Mouse (Mus musculus) forebrain, embryonic 13.5 days (tissue): Measurements from ENCODE around the gene Nfam1. TPM values are rescaled to one million over a fixed set of nuclear protein-coding genes. Genes with fewer than 3 reads are reported as not detected.

Experiments
- ATAC-seq: fragments of 200-750 bp; cut with Nextera tagmentation; 2 replicates; pipeline ENCODE4 v1.8.0; 2017
- H3K27ac ChIP-seq: fragments of 300-500 bp; sonication (generic); 2 replicates; pipeline ENCODE4 v1.5.1; 2015; ENCODE audit warnings: inconsistent platforms, mild to moderate bottlenecking, moderate library complexity
- H3K27me3 ChIP-seq: fragments of 300-500 bp; sonication (generic); 2 replicates; pipeline ENCODE4 v1.6.1; 2015; ENCODE audit warnings: mild to moderate bottlenecking, inconsistent platforms
- H3K36me3 ChIP-seq: fragments of 300-500 bp; sonication (generic); 2 replicates; pipeline ENCODE4 v1.6.1; 2015; ENCODE audit warnings: mild to moderate bottlenecking, inconsistent platforms; ENCODE audit not compliant: poor library complexity, severe bottlenecking
- H3K4me1 ChIP-seq: fragments of 300-500 bp; sonication (generic); 2 replicates; pipeline ENCODE4 v1.6.1; 2015; ENCODE audit warnings: inconsistent platforms
- H3K4me2 ChIP-seq: fragments of 300-500 bp; sonication (generic); 2 replicates; pipeline ENCODE4 v1.6.1; 2015; ENCODE audit warnings: inconsistent platforms, mild to moderate bottlenecking, moderate library complexity
- H3K4me3 ChIP-seq: fragments of 300-500 bp; sonication (generic); 2 replicates; pipeline ENCODE4 v1.5.1; 2015; ENCODE audit warnings: mild to moderate bottlenecking, inconsistent platforms
- H3K9ac ChIP-seq: fragments of 300-500 bp; sonication (generic); 2 replicates; pipeline ENCODE4 v1.6.1; 2015; ENCODE audit warnings: mild to moderate bottlenecking, inconsistent platforms
- H3K9me3 ChIP-seq: fragments of 300-500 bp; sonication (generic); replicated peaks from 2 replicates; pipeline ENCODE4 v1.6.1; 2016; ENCODE audit warnings: inconsistent platforms
- WGBS: fragments of 180-500 bp; shearing (Covaris S2); methylation state at CpG from one replicate; pipeline ENCODE4 v1.1.7; 2015; 5-methylcytosine and 5-hydroxymethylcytosine counted together
- microRNA-seq: library from miRNA; unstranded; fragments of <30 nt; microRNA quantifications from one replicate; pipeline ENCODE4, GENCODE M21; 2016
- polyA plus RNA-seq: library from polyadenylated mRNA; unstranded; fragments of >200 nt; fragmentation: Nextera tagmentation; extraction: Ambion mirVana; gene quantifications from 2 replicates; pipeline ENCODE4 v1.2.1, GENCODE M21; 2015

Gene Nfam1
- polyA plus RNA-seq, 1 experiment from 2014 or later, result 1.5 TPM

DNA sequence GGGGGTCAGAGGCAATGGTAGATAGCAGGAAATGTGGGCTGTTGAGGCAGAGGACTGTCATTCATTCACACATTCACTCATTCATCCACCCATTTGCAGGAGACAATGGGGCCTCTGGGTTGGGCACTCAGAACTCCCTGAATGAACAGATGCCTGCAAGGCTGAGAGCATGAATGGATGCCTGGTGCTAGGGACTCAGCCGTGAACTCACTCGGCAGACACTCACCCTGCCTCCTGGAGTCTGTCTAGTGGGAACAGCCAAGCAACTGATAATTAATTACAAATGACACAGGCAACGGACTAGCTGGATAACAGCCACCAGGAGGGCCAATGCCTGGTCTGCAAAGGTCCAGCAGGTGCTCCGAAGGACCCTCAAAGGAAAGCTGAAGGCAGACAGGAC, 80.0 kb downstream of the Nfam1 start:
- peaks cover 95% of the 10 kb centered on the region for H3K4me1 ChIP-seq
- H3K4me2 ChIP-seq, result peak overlapping the region; percentile 33; the same call in 1 of the 2 replicates
- WGBS, result 12% methylated on average over 4 of the region's 4 CpGs
- H3K36me3 ChIP-seq, result no peaks in the 10 kb centered on the region
- H3K27ac ChIP-seq, result peak overlapping the region; percentile 84
- no peak overlapping the region for H3K9ac ChIP-seq
- ATAC-seq, result peak; percentile 33
- peaks cover 6% of the 10 kb centered on the region; the same call in 1 of the 2 replicates for H3K27me3 ChIP-seq
- no peak overlapping the region for H3K4me3 ChIP-seq
- H3K9me3 ChIP-seq, result no peaks in the 10 kb centered on the region

DNA sequence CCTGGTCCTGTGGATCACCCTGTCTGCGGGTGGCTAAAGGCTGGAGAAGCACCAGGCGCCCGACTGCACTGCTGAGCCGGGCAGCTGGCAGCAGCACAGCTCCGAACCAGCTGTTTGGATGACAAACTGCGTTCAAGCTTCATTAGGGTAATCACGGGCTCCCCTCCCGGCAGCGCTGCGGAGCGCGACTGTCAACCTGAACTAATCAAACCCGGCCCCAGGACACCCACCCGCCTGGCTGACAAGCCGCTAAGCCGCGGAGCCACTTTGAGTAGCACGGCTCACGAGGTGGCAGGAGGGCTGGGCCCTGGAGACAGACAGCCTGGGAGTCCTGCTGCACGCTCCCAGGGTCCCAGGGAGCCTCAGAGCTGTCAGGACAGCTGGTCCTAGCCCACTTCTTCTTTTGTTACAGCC, 80.8 kb downstream of the Nfam1 start:
- no peaks in the 10 kb centered on the region for H3K9me3 ChIP-seq
- H3K4me2 ChIP-seq, result peak overlapping the region; percentile 33
- peaks cover 6% of the 10 kb centered on the region; the same call in 1 of the 2 replicates for H3K27me3 ChIP-seq
- WGBS, result 2% methylated on average over 20 of the region's 20 CpGs
- peak overlapping the region; percentile 38; the same call in 1 of the 2 replicates for H3K9ac ChIP-seq
- H3K27ac ChIP-seq, result peak overlapping the region; percentile 84
- no peaks in the 10 kb centered on the region for H3K36me3 ChIP-seq
- no peak overlapping the region for H3K4me3 ChIP-seq
- H3K4me1 ChIP-seq, result peaks cover 95% of the 10 kb centered on the region
- peak; percentile 81 for ATAC-seq

- H3K27ac ChIP-seq, result no peak overlapping the region
- no peak overlapping the region for H3K4me2 ChIP-seq
- no peak for ATAC-seq
- no peak overlapping the region for H3K9ac ChIP-seq
- 65% methylated on average over 8 of the region's 8 CpGs for WGBS
- H3K4me1 ChIP-seq, result peaks cover 93% of the 10 kb centered on the region
- no peaks in the 10 kb centered on the region for H3K36me3 ChIP-seq
- H3K4me3 ChIP-seq, result no peak overlapping the region
- H3K9me3 ChIP-seq, result no peaks in the 10 kb centered on the region
- H3K27me3 ChIP-seq, result peaks cover 6% of the 10 kb centered on the region; the same call in 1 of the 2 replicates
Measured at GRCm38 (mm10) chr15:82950246-82950645, 82.9 kb downstream of the Nfam1 start.

- no peak overlapping the region; the same call in 1 of the 2 replicates for H3K27ac ChIP-seq
- no peaks in the 10 kb centered on the region for H3K36me3 ChIP-seq
- no peak overlapping the region for H3K4me3 ChIP-seq
- no peaks in the 10 kb centered on the region for H3K27me3 ChIP-seq
- no peak overlapping the region for H3K9ac ChIP-seq
- 65% methylated on average over 5 of the region's 5 CpGs for WGBS
- no peaks in the 10 kb centered on the region for H3K9me3 ChIP-seq
- H3K4me2 ChIP-seq, result no peak overlapping the region
- no peak for ATAC-seq
- H3K4me1 ChIP-seq, result peaks cover 81% of the 10 kb centered on the region
Measured at GRCm38 (mm10) chr15:82947431-82947830, 85.7 kb downstream of the Nfam1 start.

DNA sequence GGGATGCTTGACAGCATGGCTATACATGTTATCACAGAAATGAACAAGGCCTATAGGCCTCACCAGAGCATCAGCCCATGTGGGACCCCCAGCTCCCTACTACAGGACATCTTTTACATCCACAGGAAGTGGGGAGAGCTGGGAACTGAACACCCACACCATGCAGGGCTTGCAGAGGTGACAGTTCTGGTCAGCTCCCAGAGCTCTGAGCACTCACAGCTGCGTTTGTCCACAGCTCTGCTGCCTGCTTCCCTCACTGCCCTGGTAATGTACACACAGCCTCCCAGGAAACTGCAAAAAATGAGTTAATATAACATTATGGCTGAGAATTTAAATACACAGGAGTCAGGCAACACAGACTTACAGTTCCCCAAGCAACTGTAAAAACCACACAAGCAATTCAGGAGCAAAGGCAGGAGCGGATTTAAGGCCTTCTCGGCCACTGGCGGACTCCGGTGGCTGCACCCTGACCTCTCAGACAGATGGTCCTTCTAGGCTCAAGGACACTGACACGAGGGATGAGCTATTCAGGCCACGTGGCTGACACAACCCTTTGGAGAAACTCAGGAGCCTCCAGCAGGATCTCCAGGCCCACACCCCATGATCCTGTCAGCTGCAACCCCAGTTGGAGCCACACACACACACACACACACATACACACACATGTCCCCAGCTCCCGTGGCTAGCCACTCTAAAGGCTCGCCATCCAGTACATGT, 88.5 kb downstream of the Nfam1 start:
- 77% methylated on average over 9 of the region's 9 CpGs for WGBS
- Histone ChIP-seq H3K4me2 (no peak overlapping the region), H3K9me3 (no peaks in the 10 kb centered on the region), H3K9ac (no peak overlapping the region), H3K4me1 (peaks cover 84% of the 10 kb centered on the region), H3K4me3 (no peak overlapping the region), H3K36me3 (no peaks in the 10 kb centered on the region), H3K27ac (no peak overlapping the region), H3K27me3 (no peaks in the 10 kb centered on the region)
- ATAC-seq, result no peak

Small RNA genes lying within 50 kb of the gene (microRNA-seq; reads per million reads assigned to microRNA genes)
- gene Mir3080, result 37.0 reads per million, percentile 38 among the genes with 10 or more reads in this experiment

Other genes starting within 250 kb of the Nfam1 start
- 0.09 TPM in 1 of 2 replicates, not detected in the other for gene Cyp2d26, start 239.0 kb downstream of the Nfam1 start, polyA plus RNA-seq
- gene Tcf20, start 45.4 kb downstream of the Nfam1 start, polyA plus RNA-seq, result 15.3 and 18.6 TPM in 2 replicates
- gene Serhl, start 56.2 kb upstream of the Nfam1 start, polyA plus RNA-seq, result 35.4 and 36.9 TPM in 2 replicates
- 64.2 and 77.1 TPM in 2 replicates for gene Rrp7a, start 89.5 kb upstream of the Nfam1 start, polyA plus RNA-seq
- gene Poldip3, start 116.1 kb upstream of the Nfam1 start, polyA plus RNA-seq, result 155 and 168 TPM in 2 replicates
- 99.0 and 107 TPM in 2 replicates for gene Cyb5r3, start 139.3 kb upstream of the Nfam1 start, polyA plus RNA-seq
- gene A4galt, start 218.5 kb upstream of the Nfam1 start, polyA plus RNA-seq, result 1.5 and 2.2 TPM in 2 replicates